1 mouse cellular context compared by ENCODE assay signal in genomic region chr13:59817352-59817751, GRCm38 (mm10).
TF ChIP-seq lines count a peak whose summit lies in the region.

No protein-coding gene starts in this region.

TF ChIP-seq in MEL, 35 proteins besides CTCF, POLR2A, EP300 and RAD21 (continued from another document):
- TF ChIP-seq ZNF384 (IDR thresholded peaks at IDR 0.05; ENCODE audit: low read depth, low read length) (no peak), JUND (IDR thresholded peaks at IDR 0.05; ENCODE audit: low read depth, low read length) (no peak), TAL1 (IDR thresholded peaks at IDR 0.05; ENCODE audit: low read length) (no peak), CHD2 (IDR thresholded peaks at IDR 0.05; ENCODE audit: low read length) (no peak), UBTF (IDR thresholded peaks at IDR 0.05; ENCODE audit: borderline replicate concordance, insufficient read depth, low read depth, low read length) (no peak), TBP (IDR thresholded peaks at IDR 0.05; ENCODE audit: low read depth, low read length) (no peak), USF2 (IDR thresholded peaks at IDR 0.05; ENCODE audit: borderline replicate concordance in 1 of 2, insufficient read depth in 1 of 2, low read depth in 1 of 2, low read length in 2 of 2) (no peak), ZMIZ1 (IDR thresholded peaks at IDR 0.05; ENCODE audit: low read depth, low read length) (no peak), KAT2A (conservative IDR thresholded peaks at IDR 0.05; ENCODE audit: low read depth, low read length) (no peak), HCFC1 (IDR thresholded peaks at IDR 0.05; ENCODE audit: low read depth, low read length) (0 out of 2 replicates have a peak, but pooled peaks have one; percentile 12), ZKSCAN1 (IDR thresholded peaks at IDR 0.05; ENCODE audit: low read depth, low read length) (no peak), NELFE (IDR thresholded peaks at IDR 0.05; ENCODE audit: low read depth, low read length) (no peak), MAFK (IDR thresholded peaks at IDR 0.05; ENCODE audit: borderline replicate concordance, low read depth, low read length) (no peak), POLR2AphosphoS2 (IDR thresholded peaks at IDR 0.05; ENCODE audit: low read length) (no peak), MEF2A (IDR thresholded peaks at IDR 0.05; ENCODE audit: extremely low read depth, insufficient replicate concordance, low read depth, low read length, poor library complexity, severe bottlenecking) (no peak), E2F4 (IDR thresholded peaks at IDR 0.05; ENCODE audit: borderline replicate concordance, low read depth, low read length) (no peak), TCF12 (IDR thresholded peaks at IDR 0.05; ENCODE audit: low read depth, low read length) (0 out of 2 replicates have a peak, but pooled peaks have one; percentile 30), SIN3A (IDR thresholded peaks at IDR 0.05; ENCODE audit: low read length) (0 out of 2 replicates have a peak, but pooled peaks have one; percentile 19), SMC3 (IDR thresholded peaks at IDR 0.05; ENCODE audit: low read depth, low read length) (no peak), USF1 (IDR thresholded peaks at IDR 0.05; ENCODE audit: low read depth, low read length) (no peak), MAZ (IDR thresholded peaks at IDR 0.05; ENCODE audit: low read depth, low read length) (no peak), RCOR1 (IDR thresholded peaks at IDR 0.05; ENCODE audit: low read depth, low read length) (no peak), MAX (IDR thresholded peaks at IDR 0.05; ENCODE audit: low read length) (no peak), MXI1 (IDR thresholded peaks at IDR 0.05; ENCODE audit: low read depth, low read length) (0 out of 2 replicates have a peak, but pooled peaks have one; percentile 20), POLR2AphosphoS5 (IDR thresholded peaks at IDR 0.05; ENCODE audit: borderline replicate concordance, low read depth, low read length) (no peak), BHLHE40 (IDR thresholded peaks at IDR 0.05; ENCODE audit: borderline replicate concordance, low read depth, low read length) (no peak), NRF1 (IDR thresholded peaks at IDR 0.05; ENCODE audit: insufficient read depth, low read depth, low read length, poor library complexity, severe bottlenecking) (no peak), ELF1 (IDR thresholded peaks at IDR 0.05; ENCODE audit: low read depth, low read length) (no peak), GABPA (IDR thresholded peaks at IDR 0.05; ENCODE audit: low read depth, low read length) (no peak), GATA1 (IDR thresholded peaks at IDR 0.05; ENCODE audit: low read depth, low read length) (no peak), ZC3H11A (IDR thresholded peaks at IDR 0.05; ENCODE audit: low read depth, low read length) (no peak), MYC (IDR thresholded peaks at IDR 0.05; ENCODE audit: low read depth, low read length) (no peak), ETS1 (IDR thresholded peaks at IDR 0.05; ENCODE audit: low read depth, low read length) (peak; percentile 55; the same call in 1 of the 2 replicates), MYB (IDR thresholded peaks at IDR 0.05; ENCODE audit: low read depth, low read length) (peak; percentile 33; the same call in 1 of the 2 replicates)
